In genomic region chr2:35623431-35624148, GRCm38 (mm10) we compare ENCODE assay signal across 9 mouse cellular contexts.
A peak's percentile ranks its signal among the peaks of the same experiment; 100 is the strongest.
DNase-seq lines count a peak whose midpoint lies in the region; ATAC-seq and TF ChIP-seq lines count a peak whose summit lies in the region.
"Had no signal": no experiment of that assay in that cellular context is flagged by ENCODE, and none has a peak within 500 bp of the region (broad histone marks: within the 10 kb centered on the region; RNA-seq: fewer than 3 reads in every experiment).

No protein-coding gene starts in this region.

- TF ChIP-seq CTCF in left cerebral cortex, adult 2 months (IDR thresholded peaks at IDR 0.05) = no peak

- peaks cover 83% of the 10 kb centered on the region for H3K4me1 ChIP-seq in forebrain, embryonic 15.5 days
- H3K4me1 ChIP-seq in neural tube, embryonic 14.5 days (ENCODE audit: control insufficient read depth, insufficient read depth, low read length) = no peaks in the 10 kb centered on the region; the same call in 1 of the 2 replicates

- H3K9me3 ChIP-seq in forebrain, embryonic 15.5 days = no peaks in the 10 kb centered on the region
- H3K9me3 ChIP-seq in neural tube, embryonic 14.5 days (ENCODE audit: control insufficient read depth, low read length) = no peaks in the 10 kb centered on the region
- H3K9me3 ChIP-seq: G1E had no signal

- no peak for DNase-seq in left cerebral cortex, adult 2 months (ENCODE audit: extremely low spot score in 1 of 2, low spot score in 2 of 2)
- DNase-seq in left cerebral cortex, postnatal 36 days (ENCODE audit: low spot score in 2 of 2) = no peak
- DNase-seq in kidney, postnatal 25 days = peak; percentile 34 to 73
- DNase-seq in gastrocnemius, adult 8-10 months (ENCODE audit: low spot score in 2 of 2) = no peak
- DNase-seq in layer of hippocampus, adult 11-12 months (ENCODE audit: low spot score) = no peak

- peak overlapping the region; percentile 94; the same call in 1 of the 2 replicates for H3K4me2 ChIP-seq in forebrain, embryonic 15.5 days (replicated peaks)
- H3K4me2 ChIP-seq in neural tube, embryonic 14.5 days (ENCODE audit: low read depth, low read length) = peak overlapping the region; percentile 82; the same call in 1 of the 2 replicates

- H3K36me3 ChIP-seq in forebrain, embryonic 15.5 days = no peaks in the 10 kb centered on the region
- no peaks in the 10 kb centered on the region for H3K36me3 ChIP-seq in neural tube, embryonic 14.5 days (ENCODE audit: control insufficient read depth, insufficient read depth, low read length)
- H3K36me3 ChIP-seq: G1E had no signal

- H3K27me3 ChIP-seq in forebrain, embryonic 15.5 days = no peaks in the 10 kb centered on the region
- no peaks in the 10 kb centered on the region for H3K27me3 ChIP-seq in neural tube, embryonic 14.5 days (ENCODE audit: control insufficient read depth, insufficient read depth, low read length)

- WGBS in forebrain, embryonic 15.5 days = 34% methylated on average over 12 of the region's 12 CpGs
- WGBS in neural tube, embryonic 14.5 days = 36% methylated on average over 12 of the region's 12 CpGs

- intact Hi-C loops in left cerebral cortex, adult 2 months (cut with DNase I) = no loop called here
- intact Hi-C loops in left cerebral cortex, postnatal 36 days (cut with DNase I) = no loop called here

- H3K9ac ChIP-seq in forebrain, embryonic 15.5 days (replicated peaks) = no peak overlapping the region
- no peak overlapping the region for H3K9ac ChIP-seq in neural tube, embryonic 14.5 days (replicated peaks; ENCODE audit: low read depth, low read length)

- H3K4me3 ChIP-seq in left cerebral cortex, adult 2 months = peak overlapping the region; percentile 19
- no peak overlapping the region for H3K4me3 ChIP-seq in forebrain, embryonic 15.5 days
- H3K4me3 ChIP-seq in neural tube, embryonic 14.5 days (ENCODE audit: low read depth, low read length) = no peak overlapping the region

- H3K27ac ChIP-seq in left cerebral cortex, adult 2 months = peak overlapping the region; percentile 9; the same call in 1 of the 2 replicates
- no peak overlapping the region for H3K27ac ChIP-seq in forebrain, embryonic 15.5 days (replicated peaks)
- no peak overlapping the region for H3K27ac ChIP-seq in neural tube, embryonic 14.5 days (ENCODE audit: low read depth, low read length)

- ATAC-seq in forebrain, embryonic 15.5 days (replicated peaks) = no peak
- no peak for ATAC-seq in neural tube, embryonic 14.5 days (ENCODE audit: low read depth)
- no peak for ATAC-seq in activated CD4-positive, CD25-positive, alpha-beta regulatory T cell, adult 4 months

Comparison
In these comparisons a context has a peak if more than half of its experiments do, and no peak if none do; other contexts are left out.
1. DNase-seq: peak in kidney, postnatal 25 days (2 of 2); none in left cerebral cortex, adult 2 months (0 of 2), left cerebral cortex, postnatal 36 days (0 of 2), gastrocnemius, adult 8-10 months (0 of 2) and layer of hippocampus, adult 11-12 months (single experiment).